Comparison of ENCODE assay signal across 10 mouse cellular contexts in the genomic region with DNA sequence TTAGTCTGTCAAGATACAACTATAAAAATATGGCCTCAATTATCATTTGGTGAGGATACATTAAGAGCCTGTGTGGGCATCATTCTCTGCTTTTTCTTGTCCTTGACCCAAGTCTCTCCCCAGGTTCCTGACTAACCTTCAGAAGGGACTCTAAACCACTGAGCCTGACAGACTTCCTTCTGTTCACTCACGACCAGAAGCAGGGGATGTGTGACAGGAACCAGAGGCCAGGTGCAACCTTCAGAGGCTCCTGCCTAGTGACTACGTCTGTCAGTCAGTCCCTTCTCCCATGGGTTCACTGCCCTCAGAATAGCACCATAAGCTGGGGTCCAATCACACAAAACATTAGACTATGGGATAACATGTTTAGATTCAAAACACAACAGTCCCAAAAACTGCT.
"Had no signal": no experiment of that assay in that cellular context is flagged by ENCODE, and none has a peak within 500 bp of the region (broad histone marks: within the 10 kb centered on the region; RNA-seq: fewer than 3 reads in every experiment).

No protein-coding gene starts in this region.

- DNase-seq: kidney, adult 8-10 months; kidney, postnatal 14 days; kidney, postnatal 4 days; left cerebral cortex, postnatal 4 days; lung, adult 18-20 months; lung, postnatal 10 days; lung, postnatal 36 days had no signal

- ATAC-seq: intestine, postnatal 0 days; midbrain, embryonic 13.5 days; midbrain, embryonic 16.5 days had no signal
